Mouse (Mus musculus) ES-E14 (cell line): Measurements from ENCODE around the gene Kcnc4.

Experiments used
- HCFC1 ChIP-seq: IDR thresholded peaks from 2 replicates; pipeline ENCODE4 v1.6.1; 2012; ENCODE audit warnings: low read length, inconsistent platforms, borderline replicate concordance; ENCODE audit not compliant: insufficient read depth
- MAFK ChIP-seq: IDR thresholded peaks from 2 replicates; pipeline ENCODE4 v1.6.1; 2014; ENCODE audit warnings: mild to moderate bottlenecking, low read depth, low read length, inconsistent platforms; ENCODE audit not compliant: insufficient read depth
- ZC3H11A ChIP-seq: IDR thresholded peaks from 2 replicates; pipeline ENCODE4 v1.6.1; 2012; ENCODE audit warnings: low read depth, mild to moderate bottlenecking, inconsistent platforms, low read length, borderline replicate concordance

DNA sequence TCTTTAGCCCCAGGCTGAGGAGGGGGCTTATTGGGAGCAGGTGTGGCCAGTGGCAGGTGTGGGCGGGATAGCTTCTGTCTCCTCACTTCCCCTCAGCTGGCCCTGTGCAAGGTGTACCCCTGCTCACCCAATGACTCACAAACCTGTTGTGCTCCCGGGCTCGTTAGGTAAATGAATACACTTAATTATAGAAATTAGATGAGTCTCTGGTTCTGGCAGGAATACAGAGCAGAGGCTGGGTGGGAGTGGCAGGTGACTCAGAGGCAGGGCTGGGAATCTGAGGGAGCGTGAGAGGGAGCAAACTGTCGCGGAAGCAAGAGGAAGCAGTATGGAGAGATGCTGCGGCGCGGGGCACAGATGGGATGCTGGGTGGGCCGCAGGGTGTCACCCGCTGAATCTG lies 17.2 kb downstream of the Kcnc4 start:
- TF ChIP-seq MAFK (no peak), ZC3H11A (no peak), HCFC1 (no peak)
